Mouse (Mus musculus) embryonic facial prominence, embryonic 10.5 days (tissue): ENCODE results near the gene Ism2. TPM values are rescaled to one million over a fixed set of nuclear protein-coding genes. Genes with fewer than 3 reads are reported as not detected.
"Not testable (repeated sequence)": the region's sequence is repeated elsewhere in the genome, so short reads cannot be mapped to it uniquely, and the experiment has no call there.

Source experiments
- DNase-seq: peaks from one replicate; pipeline ENCODE4 v3.0.0-alpha.2; 2017; ENCODE audit warnings: low spot score
- H3K27ac ChIP-seq: fragments of 300-500 bp; sonication (generic); replicated peaks from 2 replicates; pipeline ENCODE4 v1.5.1; 2016; ENCODE audit warnings: mild to moderate bottlenecking
- H3K27me3 ChIP-seq: fragments of 300-500 bp; sonication (generic); replicated peaks from 2 replicates; pipeline ENCODE4 v1.6.1; 2016; ENCODE audit warnings: low read depth, mild to moderate bottlenecking; ENCODE audit not compliant: poor library complexity, severe bottlenecking
- H3K36me3 ChIP-seq: fragments of 300-500 bp; sonication (generic); replicated peaks from 2 replicates; pipeline ENCODE4 v1.6.1; 2016; ENCODE audit warnings: mild to moderate bottlenecking, moderate library complexity
- H3K4me1 ChIP-seq: fragments of 300-500 bp; sonication (generic); 2 replicates; pipeline ENCODE4 v1.6.1; 2016
- H3K4me3 ChIP-seq: fragments of 300-500 bp; sonication (generic); 2 replicates; pipeline ENCODE4 v1.5.1; 2016; ENCODE audit warnings: mild to moderate bottlenecking, moderate library complexity
- H3K9me3 ChIP-seq: fragments of 300-500 bp; sonication (generic); 2 replicates; pipeline ENCODE4 v1.6.1; 2016; ENCODE audit warnings: mild to moderate bottlenecking
- WGBS: fragments of 180-500 bp; shearing (Covaris S2); methylation state at CpG from one replicate; pipeline ENCODE4 v1.1.7; 2016; 5-methylcytosine and 5-hydroxymethylcytosine counted together
- polyA plus RNA-seq: library from polyadenylated mRNA; unstranded; fragments of >200 nt; fragmentation: Nextera tagmentation; extraction: Ambion mirVana; gene quantifications from 2 replicates; pipeline ENCODE4 v1.2.1, GENCODE M21; 2016

Gene Ism2
- polyA plus RNA-seq, 1 experiment from 2014 or later = 1.00 TPM

DNA sequence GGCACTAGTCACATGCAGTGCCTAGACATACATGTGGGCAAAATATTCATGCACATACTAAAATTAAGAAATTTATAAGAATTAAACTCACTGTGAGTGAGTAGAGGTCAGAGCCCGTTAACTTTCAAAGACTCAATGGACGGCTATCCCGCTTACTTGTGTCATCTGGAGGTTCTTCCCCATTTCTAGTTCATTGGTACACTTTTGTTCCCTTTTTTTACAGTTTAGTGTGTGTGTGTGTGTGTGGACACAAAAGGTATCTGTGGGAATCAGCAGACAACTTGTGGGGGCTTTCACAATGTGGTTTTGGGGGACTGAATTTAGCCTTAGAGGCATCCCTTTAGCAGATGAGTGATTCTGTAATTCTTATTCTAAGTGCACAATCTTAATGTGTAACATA lies 25.9 kb upstream of the Ism2 start:
- DNase-seq = no peak
- H3K9me3 ChIP-seq = no peaks in the 10 kb centered on the region
- no peak overlapping the region for H3K4me3 ChIP-seq
- H3K27me3 ChIP-seq = no peaks in the 10 kb centered on the region
- peaks cover 20% of the 10 kb centered on the region for H3K4me1 ChIP-seq
- peaks cover 10% of the 10 kb centered on the region for H3K36me3 ChIP-seq
- WGBS = 96% methylated on average over 3 of the region's 3 CpGs
- H3K27ac ChIP-seq = no peak overlapping the region

DNA sequence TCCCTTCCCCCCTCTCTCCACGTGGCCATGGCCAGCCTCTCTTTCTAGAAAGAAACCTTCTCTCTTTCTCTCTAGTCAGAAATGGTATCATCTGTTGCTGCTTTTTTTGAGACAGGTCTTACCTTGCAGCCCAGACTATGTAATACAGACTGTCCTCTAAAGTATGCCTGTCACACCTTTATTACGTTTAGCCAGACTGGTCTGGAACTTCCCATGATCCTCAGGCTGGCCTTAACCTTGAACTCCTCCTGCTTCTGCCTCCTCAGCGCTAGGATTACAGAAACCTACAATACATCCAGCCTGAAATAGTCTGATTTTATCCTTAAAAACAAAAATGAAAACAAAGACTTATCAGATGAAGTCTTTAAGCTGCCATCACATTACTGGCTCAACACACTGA lies 19.7 kb upstream of the Ism2 start:
- H3K4me1 ChIP-seq = no peaks in the 10 kb centered on the region
- WGBS = 83% methylated on average over 3 of the region's 3 CpGs
- H3K27me3 ChIP-seq = no peaks in the 10 kb centered on the region
- peaks cover 7% of the 10 kb centered on the region for H3K36me3 ChIP-seq
- no peak overlapping the region for H3K4me3 ChIP-seq
- H3K27ac ChIP-seq = no peak overlapping the region
- no peaks in the 10 kb centered on the region for H3K9me3 ChIP-seq
- DNase-seq = no peak

DNA sequence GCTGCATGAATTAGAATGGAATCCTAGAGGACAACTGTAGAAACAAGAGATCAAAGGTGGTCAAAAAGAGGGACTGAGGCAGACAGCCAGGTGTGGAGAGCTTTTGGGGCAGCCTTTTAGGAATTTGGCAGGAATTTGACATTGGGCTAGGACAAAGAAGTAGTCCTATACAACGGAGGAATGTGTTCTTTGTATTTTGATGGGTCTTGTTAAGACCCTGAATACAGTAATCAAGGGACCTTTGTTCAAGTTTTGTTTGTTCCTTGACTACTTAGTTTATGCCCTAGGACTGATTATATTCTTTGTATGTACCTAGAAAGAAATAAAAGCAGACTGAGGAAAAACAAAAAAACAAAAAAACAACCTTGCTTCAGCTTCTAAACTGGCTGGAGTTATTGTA lies 18.4 kb upstream of the Ism2 start:
- Histone ChIP-seq H3K9me3 (no peaks in the 10 kb centered on the region), H3K36me3 (0 out of 2 replicates have a peak, but pooled peaks cover 7% of the 10 kb centered on the region), H3K4me1 (no peaks in the 10 kb centered on the region), H3K27ac (no peak overlapping the region), H3K4me3 (no peak overlapping the region), H3K27me3 (no peaks in the 10 kb centered on the region)
- no peak for DNase-seq
- WGBS = 63% methylated on average over 1 of the region's 1 CpGs

DNA sequence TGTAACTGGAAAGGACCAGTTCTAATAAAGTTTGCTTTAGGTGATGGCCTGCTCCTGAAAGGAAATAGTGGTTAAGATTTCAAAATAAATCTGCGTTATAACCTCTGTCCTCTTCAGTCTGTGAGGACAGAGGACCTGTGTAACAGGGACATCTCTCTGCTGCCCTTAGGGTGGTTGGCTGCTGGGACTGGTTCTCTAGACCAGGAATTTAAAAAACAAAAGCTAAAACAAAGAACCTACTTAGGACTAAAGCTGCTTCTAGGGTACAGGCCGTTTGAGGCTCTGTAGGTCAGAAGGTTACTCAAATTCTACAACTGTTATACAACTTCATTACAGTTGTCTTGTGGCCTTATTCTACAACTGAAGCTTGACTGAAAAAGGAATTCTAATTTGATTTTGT lies 13.6 kb upstream of the Ism2 start:
- H3K27ac ChIP-seq = no peak overlapping the region
- H3K9me3 ChIP-seq = no peaks in the 10 kb centered on the region
- H3K27me3 ChIP-seq = no peaks in the 10 kb centered on the region
- H3K36me3 ChIP-seq = peaks cover 49% of the 10 kb centered on the region
- no peak overlapping the region for H3K4me3 ChIP-seq
- no peaks in the 10 kb centered on the region for H3K4me1 ChIP-seq
- WGBS = 43% methylated on average over 2 of the region's 2 CpGs
- no peak for DNase-seq

DNA sequence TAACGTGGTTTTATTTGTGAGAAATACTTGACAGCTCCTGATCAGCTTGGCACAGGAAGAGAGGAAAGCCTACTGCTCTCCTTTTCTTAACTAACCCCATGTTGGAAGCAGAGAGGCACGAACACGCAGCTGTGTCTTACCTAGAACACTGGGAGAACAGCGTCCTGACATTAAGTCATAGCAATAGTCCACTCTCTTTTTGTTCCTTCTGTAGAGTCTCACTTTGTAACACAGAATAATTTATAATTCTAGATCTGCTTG lies 7.0 kb upstream of the Ism2 start:
- H3K36me3 ChIP-seq = peaks cover 30% of the 10 kb centered on the region
- not testable (repeated sequence) for H3K4me3 ChIP-seq, H3K27me3 ChIP-seq, H3K9me3 ChIP-seq, DNase-seq, H3K27ac ChIP-seq, H3K4me1 ChIP-seq
- 72% methylated on average over 4 of the region's 4 CpGs for WGBS

DNA sequence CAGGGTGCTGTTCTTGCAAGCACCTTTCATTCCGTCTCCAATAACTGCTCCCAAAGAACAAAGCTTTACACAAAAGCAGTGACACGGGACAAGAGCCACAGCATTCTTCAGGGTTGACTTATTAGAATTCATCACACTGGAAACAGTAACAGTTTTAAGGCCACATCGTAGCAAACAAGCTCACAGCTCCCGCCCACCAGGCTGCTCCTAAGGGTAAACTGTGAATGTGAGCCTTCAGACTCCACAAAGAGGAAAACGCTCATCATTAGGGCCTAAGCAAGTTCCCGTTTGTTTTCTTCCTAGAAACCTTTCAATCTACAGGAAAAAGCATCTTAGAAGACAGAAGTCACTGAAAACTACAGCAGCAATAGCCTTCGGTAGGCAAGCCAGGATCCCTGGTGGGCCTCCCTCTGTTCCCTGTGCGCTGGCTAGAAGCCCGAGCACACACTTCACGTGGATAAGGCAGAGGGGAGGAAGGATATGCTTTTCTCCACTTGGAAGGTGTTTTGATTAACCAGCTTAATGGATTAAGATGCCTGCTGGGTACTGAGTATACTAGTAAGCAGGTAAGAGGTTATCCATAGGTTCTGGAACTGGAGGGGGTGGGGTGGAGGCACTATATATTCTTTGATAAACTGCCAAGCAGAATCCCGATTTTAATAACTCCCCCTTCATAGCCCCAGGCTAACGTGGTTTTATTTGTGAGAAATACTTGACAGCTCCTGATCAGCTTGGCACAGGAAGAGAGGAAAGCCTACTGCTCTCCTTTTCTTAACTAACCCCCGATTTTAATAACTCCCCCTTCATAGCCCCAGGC lies 6.5 kb upstream of the Ism2 start:
- H3K27me3 ChIP-seq = peaks cover 13% of the 10 kb centered on the region
- peaks cover 28% of the 10 kb centered on the region for H3K36me3 ChIP-seq
- WGBS = 41% methylated on average over 13 of the region's 13 CpGs
- H3K4me3 ChIP-seq = no peak overlapping the region
- DNase-seq = no peak
- H3K27ac ChIP-seq = no peak overlapping the region
- H3K9me3 ChIP-seq = no peaks in the 10 kb centered on the region
- no peaks in the 10 kb centered on the region for H3K4me1 ChIP-seq

DNA sequence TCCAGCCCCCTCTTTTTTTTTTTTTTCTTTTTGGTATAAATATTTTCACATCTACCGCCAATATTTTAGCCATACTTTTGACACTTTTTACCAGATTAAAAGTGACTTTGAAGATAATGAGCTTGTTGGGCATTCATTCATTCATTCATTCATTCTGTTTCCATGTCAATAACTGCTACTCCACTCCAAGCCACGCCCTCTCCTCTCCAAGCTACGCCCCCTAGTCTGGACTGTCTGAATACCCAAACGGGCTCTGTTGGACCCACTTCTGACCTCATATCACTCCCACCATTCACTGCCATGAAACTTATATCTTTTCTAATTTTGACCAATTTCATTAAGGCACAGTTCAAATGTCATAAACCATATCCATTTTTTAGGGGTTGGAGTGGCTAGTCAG lies 1.7 kb upstream of the Ism2 start:
- H3K9me3 ChIP-seq = no peaks in the 10 kb centered on the region

DNA sequence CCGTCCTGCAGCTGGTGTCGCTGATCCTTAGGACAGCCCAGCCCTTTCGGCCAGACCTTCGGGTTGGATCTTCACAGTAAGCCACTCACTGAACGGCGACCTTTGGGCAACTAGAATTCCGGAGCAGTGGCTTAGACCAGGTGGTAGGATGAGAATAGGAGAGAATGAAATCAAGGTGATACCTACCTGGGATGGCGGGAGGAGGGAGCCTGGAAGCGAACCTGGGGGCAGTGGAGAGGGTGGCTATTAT lies 861 bp upstream of the Ism2 start:
- Histone ChIP-seq H3K36me3 (no peaks in the 10 kb centered on the region), H3K4me3 (peak overlapping the region; percentile 82), H3K27me3 (peaks cover 42% of the 10 kb centered on the region), H3K27ac (no peak overlapping the region), H3K4me1 (peaks cover 19% of the 10 kb centered on the region), H3K9me3 (no peaks in the 10 kb centered on the region)
- no peak for DNase-seq
- WGBS = 2% methylated on average over 9 of the region's 9 CpGs

More for the DNA sequence above, 1.7 kb upstream of the Ism2 start:
- H3K27me3 ChIP-seq = peaks cover 42% of the 10 kb centered on the region
- H3K36me3 ChIP-seq = no peaks in the 10 kb centered on the region
- DNase-seq = no peak
- H3K27ac ChIP-seq = no peak overlapping the region
- H3K4me1 ChIP-seq = peaks cover 19% of the 10 kb centered on the region
- 48% methylated on average over 4 of the region's 4 CpGs for WGBS
- H3K4me3 ChIP-seq = no peak overlapping the region

DNA sequence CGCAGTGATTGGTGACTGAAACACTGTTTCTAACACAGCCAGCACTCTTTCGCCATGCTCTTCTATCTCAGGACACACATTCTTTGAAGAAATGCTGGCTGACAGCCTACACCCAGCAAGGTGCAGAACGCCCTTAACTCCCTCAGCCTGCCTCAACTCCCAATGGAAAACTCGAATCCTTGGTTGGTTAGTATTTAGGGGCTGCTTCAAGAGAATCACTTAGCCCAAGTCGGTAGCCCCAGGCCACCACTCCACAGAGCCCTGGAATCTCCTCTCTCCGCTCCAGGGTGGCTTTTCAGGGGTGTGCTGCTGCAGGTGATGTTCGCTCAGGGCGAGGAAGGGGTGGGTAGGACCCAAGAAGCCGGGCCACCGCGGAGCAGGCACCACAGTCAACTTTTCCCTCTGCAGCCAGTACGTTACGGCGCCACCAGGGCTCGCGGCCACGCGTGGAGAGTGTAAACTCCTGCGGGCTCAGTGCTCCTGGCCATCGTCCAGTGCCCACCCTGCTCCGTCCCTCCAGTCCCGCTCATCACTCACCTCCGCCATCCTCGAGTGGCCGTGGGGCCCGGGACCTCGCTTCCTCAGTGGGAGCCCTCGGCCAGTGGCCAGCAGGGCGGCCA lies 358 bp downstream of the Ism2 start:
- Histone ChIP-seq H3K27ac (peak overlapping the region; percentile 84), H3K4me3 (peak overlapping the region; percentile 82), H3K4me1 (peaks cover 23% of the 10 kb centered on the region), H3K27me3 (peaks cover 42% of the 10 kb centered on the region), H3K36me3 (no peaks in the 10 kb centered on the region), H3K9me3 (no peaks in the 10 kb centered on the region)
- 10% methylated on average over 29 of the region's 29 CpGs for WGBS
- DNase-seq = no peak

DNA sequence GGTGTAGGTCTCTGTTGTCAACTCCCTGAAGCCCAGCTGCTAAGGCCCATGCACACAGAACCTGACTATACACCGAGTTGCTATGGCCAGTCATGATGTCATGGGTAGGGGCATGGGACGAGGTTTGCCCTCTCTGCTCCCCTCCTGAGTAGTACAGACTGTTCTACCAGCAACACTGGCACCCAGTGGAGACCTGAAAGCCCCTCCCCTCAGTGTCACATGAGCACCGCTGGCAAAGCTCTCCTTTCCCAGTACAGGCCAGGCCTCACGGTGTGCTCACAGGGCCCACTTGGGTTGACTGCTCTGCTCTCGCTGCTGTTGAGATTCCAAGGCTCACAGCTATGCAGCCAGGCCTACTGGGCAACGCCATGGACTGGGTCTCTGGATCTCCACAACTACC lies 5.6 kb downstream of the Ism2 start:
- WGBS = 78% methylated on average over 6 of the region's 6 CpGs
- no peak for DNase-seq
- Histone ChIP-seq H3K36me3 (no peaks in the 10 kb centered on the region), H3K4me3 (no peak overlapping the region), H3K27ac (no peak overlapping the region), H3K4me1 (peaks cover 5% of the 10 kb centered on the region; the same call in 1 of the 2 replicates), H3K27me3 (peaks cover 8% of the 10 kb centered on the region), H3K9me3 (no peaks in the 10 kb centered on the region)

DNA sequence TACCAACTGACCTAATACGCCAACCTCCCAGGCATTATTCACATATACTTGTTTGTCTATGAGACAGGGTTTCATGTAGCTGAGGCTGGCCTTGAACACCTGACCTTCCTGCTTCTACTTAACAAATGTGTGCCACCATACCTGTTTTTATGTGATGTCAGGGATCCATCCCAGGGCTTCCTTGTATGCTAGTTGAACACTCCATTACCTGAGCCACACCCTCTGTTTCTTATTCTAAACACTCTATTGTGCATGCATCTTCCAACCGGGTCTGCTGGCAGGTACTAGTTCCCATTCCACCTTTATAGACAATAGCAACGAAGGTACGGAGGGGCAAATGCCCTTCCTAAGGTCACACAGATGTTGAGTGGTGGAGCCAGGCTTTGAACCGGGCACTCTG lies 10.4 kb downstream of the Ism2 start:
- Histone ChIP-seq H3K27ac (no peak overlapping the region), H3K9me3 (no peaks in the 10 kb centered on the region), H3K4me1 (no peaks in the 10 kb centered on the region; the same call in 1 of the 2 replicates), H3K36me3 (no peaks in the 10 kb centered on the region), H3K4me3 (no peak overlapping the region), H3K27me3 (no peaks in the 10 kb centered on the region)
- no peak for DNase-seq
- WGBS = 92% methylated on average over 5 of the region's 5 CpGs

DNA sequence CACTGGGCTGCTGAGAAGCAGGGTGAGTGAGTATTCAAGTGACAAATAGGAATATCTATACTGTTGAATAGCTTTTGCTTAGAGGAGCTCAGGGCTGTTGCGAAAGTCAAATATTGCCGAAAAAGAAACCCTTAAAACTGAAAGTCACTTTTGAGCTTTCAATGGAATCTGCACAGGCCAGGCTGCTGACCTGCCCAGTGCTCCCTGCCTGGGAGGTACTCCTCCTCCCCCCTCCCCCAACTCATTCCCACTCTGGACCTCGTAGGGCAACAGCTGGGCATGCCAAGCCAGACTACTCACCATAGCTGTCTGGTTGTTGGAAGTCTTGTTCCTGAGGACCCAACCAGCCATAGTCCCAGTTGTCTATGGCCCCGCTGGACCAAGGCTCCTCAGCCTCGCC lies 14.8 kb downstream of the Ism2 start:
- no peak overlapping the region for H3K4me3 ChIP-seq
- H3K36me3 ChIP-seq = no peaks in the 10 kb centered on the region
- H3K4me1 ChIP-seq = peaks cover 3% of the 10 kb centered on the region; the same call in 1 of the 2 replicates
- DNase-seq = no peak
- H3K27me3 ChIP-seq = no peaks in the 10 kb centered on the region
- 88% methylated on average over 5 of the region's 5 CpGs for WGBS
- no peaks in the 10 kb centered on the region for H3K9me3 ChIP-seq
- no peak overlapping the region for H3K27ac ChIP-seq

DNA sequence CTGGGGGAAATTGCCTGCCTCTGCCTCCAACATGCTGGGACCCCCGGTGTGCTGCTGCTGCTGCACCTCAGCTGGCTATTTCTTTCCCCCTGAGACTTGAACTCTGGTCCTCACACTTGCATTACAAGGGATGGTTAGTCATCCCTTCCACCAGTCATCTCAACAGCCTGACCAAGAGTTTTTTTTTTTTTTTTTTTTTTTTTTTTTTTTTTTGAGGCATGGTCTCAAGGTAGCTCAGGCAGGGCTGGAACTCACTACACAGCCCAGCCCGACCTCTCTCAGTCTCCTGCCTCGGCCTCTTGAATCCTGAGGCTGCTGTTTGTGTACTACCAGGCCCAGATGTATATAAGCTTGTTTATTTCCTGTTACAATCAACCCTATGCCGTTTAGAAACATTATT lies 15.2 kb downstream of the Ism2 start:
- no peaks in the 10 kb centered on the region for H3K36me3 ChIP-seq
- H3K9me3 ChIP-seq = no peaks in the 10 kb centered on the region
- 77% methylated on average over 4 of the region's 4 CpGs for WGBS
- no peak overlapping the region for H3K4me3 ChIP-seq
- no peak overlapping the region for H3K27ac ChIP-seq
- H3K4me1 ChIP-seq = peaks cover 8% of the 10 kb centered on the region; the same call in 1 of the 2 replicates
- no peaks in the 10 kb centered on the region for H3K27me3 ChIP-seq
- no peak for DNase-seq
